Mouse (Mus musculus): ENCODE results near the gene Tarm1. TPM values are rescaled to one million over a fixed set of nuclear protein-coding genes. Genes with fewer than 3 reads are reported as not detected.

Tarm1 gene
- total and polyA plus RNA-seq, 3 experiments: 1.3 TPM; not detected in 2

DNA sequence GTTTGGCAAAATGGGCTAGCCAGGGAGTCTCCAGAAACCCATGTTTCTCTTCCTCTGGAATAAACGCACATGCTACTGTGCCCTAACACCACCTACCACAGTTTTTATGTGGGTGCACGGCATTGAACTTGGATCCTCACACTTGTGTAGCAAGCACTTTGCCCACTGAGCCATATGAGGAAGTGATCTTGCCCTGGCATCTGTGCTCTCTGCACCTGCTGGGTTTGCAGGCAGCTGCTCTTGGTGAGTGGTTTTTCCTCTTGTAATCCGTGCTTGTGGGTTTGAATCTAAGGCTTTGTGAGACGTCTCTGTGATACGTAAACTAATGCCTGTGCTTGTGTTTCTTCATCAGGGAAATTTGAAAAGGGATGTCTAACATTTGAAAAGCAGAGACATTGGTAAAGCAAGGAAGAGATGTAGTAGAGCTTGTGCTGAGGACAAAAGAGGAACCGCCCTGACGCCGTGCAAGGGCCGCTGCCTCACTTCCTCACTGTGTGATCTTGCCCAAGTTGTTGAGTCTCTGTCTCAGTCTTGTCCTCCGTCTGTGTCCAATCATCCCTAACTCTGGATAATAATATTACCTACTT is 59.9 kb downstream of the Tarm1 start:
- dilution Hi-C loops (cut with MboI; ENCODE audit: extremely low pct_ligation_motif_present, extremely low pct_unique_long_range_greater_than_20kb, low sequenced_read_pairs): no loop called here
- Histone ChIP-seq H3K4me1 (ENCODE audit: control insufficient read depth in 1 of 2, insufficient read depth in 2 of 2) (peaks cover 3 to 52% of the 10 kb centered on the region in 2 experiments; a peak in 3 of 4 replicates), H3K9me3 (replicated peaks; ENCODE audit: low read length) (peaks cover 2% of the 10 kb centered on the region), H3K27ac (ENCODE audit: insufficient read depth, low read depth) (no peak overlapping the region; the same call in 1 of the 2 replicates), H3K36me3 (replicated peaks in 1 of 2; ENCODE audit: control insufficient read depth in 1 of 2, insufficient read depth in 1 of 2, low read length in 1 of 2) (no peaks in the 10 kb centered on the region), H3K4me3 (replicated peaks in 1 of 3; ENCODE audit: low read depth in 2 of 3, low read length in 2 of 3, poor library complexity in 1 of 3) (no peak overlapping the region), H3K79me2 (replicated peaks; ENCODE audit: control insufficient read depth, extremely low read depth, insufficient read depth, poor library complexity, severe bottlenecking) (no peaks in the 10 kb centered on the region), H3K27me3 (replicated peaks) (no peaks in the 10 kb centered on the region), H3K9ac (ENCODE audit: insufficient read depth, low read depth) (no peak overlapping the region), H3K4me2 (ENCODE audit: insufficient read depth, low read depth, poor library complexity, severe bottlenecking) (no peak overlapping the region)
- DNase-seq (ENCODE audit: extremely low read depth): peak; percentile 72
- TF ChIP-seq USF2 (conservative IDR thresholded peaks at IDR 0.05; ENCODE audit: low read depth, low read length): no peak
- peak; percentile 33; the same call in 1 of the 2 replicates for TF ChIP-seq IRF4 (IDR thresholded peaks at IDR 0.05; ENCODE audit: low read depth, low read length)
- no peak for TF ChIP-seq ZNF384 (IDR thresholded peaks at IDR 0.05; ENCODE audit: low read depth, low read length)
- TF ChIP-seq KAT2A (IDR thresholded peaks at IDR 0.05; ENCODE audit: insufficient replicate concordance, low read length): no peak
- 0 out of 2 replicates have a peak, but pooled peaks have one; percentile 43 for TF ChIP-seq TBP (conservative IDR thresholded peaks at IDR 0.05; ENCODE audit: low read depth, low read length)
- no peak for TF ChIP-seq MAFK (IDR thresholded peaks at IDR 0.05; ENCODE audit: insufficient replicate concordance, low read length)
- peak; percentile 69 for TF ChIP-seq EP300 (IDR thresholded peaks at IDR 0.05; ENCODE audit: low read length)
- 0 out of 2 replicates have a peak, but pooled peaks have one; percentile 36 for TF ChIP-seq BHLHE40 (IDR thresholded peaks at IDR 0.05; ENCODE audit: low read depth, low read length)
- 0 out of 2 replicates have a peak, but pooled peaks have one; percentile 27 for TF ChIP-seq RCOR1 (conservative IDR thresholded peaks at IDR 0.05; ENCODE audit: low read depth, low read length)
- peak; percentile 78 for TF ChIP-seq TCF12 (IDR thresholded peaks at IDR 0.05; ENCODE audit: low read depth, low read length)
- TF ChIP-seq GABPA (IDR thresholded peaks at IDR 0.05; ENCODE audit: insufficient replicate concordance, low read depth, low read length): no peak
- in situ Hi-C loops (cut with MboI; ENCODE audit: low pct_ligation_motif_present, low pct_unique_long_range_greater_than_20kb, low sequenced_read_pairs): loop anchor here (5.0 to 10.0 kb wide), 2 partner anchors 98 to 215 kb away; no protein-coding TSS in a partner anchor

DNA sequence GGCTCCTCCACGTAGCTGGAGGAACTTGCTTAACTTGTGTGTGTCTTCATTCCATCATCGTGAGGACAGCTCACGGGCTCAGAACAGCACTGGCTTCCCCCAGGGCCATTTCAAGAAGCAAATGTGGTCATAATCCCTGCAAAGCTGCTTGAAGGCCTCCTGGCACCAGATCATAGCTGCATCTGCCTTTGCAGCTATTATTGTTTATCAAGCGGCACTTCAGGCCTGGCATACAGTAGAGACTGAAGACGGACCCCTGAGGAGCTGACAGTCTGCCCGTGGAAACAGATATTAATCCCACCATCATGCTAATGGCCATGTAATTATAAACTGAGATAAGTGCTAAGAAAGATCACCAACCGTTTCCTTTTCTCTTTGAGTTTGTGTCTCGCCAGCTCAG is 61.9 kb downstream of the Tarm1 start:
- Histone ChIP-seq H3K36me3 (replicated peaks in 1 of 2; ENCODE audit: control insufficient read depth in 1 of 2, insufficient read depth in 1 of 2, low read length in 1 of 2) (no peaks in the 10 kb centered on the region), H3K9me3 (replicated peaks; ENCODE audit: low read length) (peaks cover 2% of the 10 kb centered on the region), H3K27me3 (replicated peaks) (no peaks in the 10 kb centered on the region), H3K9ac (ENCODE audit: insufficient read depth, low read depth) (no peak overlapping the region), H3K4me3 (replicated peaks in 1 of 3; ENCODE audit: low read depth in 2 of 3, low read length in 2 of 3, poor library complexity in 1 of 3) (no peak overlapping the region), H3K4me2 (ENCODE audit: insufficient read depth, low read depth, poor library complexity, severe bottlenecking) (no peak overlapping the region), H3K27ac (ENCODE audit: insufficient read depth, low read depth) (no peak overlapping the region), H3K4me1 (ENCODE audit: control insufficient read depth in 1 of 2, insufficient read depth in 2 of 2) (peaks cover 3 to 43% of the 10 kb centered on the region in 2 experiments; a peak in 3 of 4 replicates), H3K79me2 (replicated peaks; ENCODE audit: control insufficient read depth, extremely low read depth, insufficient read depth, poor library complexity, severe bottlenecking) (no peaks in the 10 kb centered on the region)
- dilution Hi-C loops (cut with MboI; ENCODE audit: extremely low pct_ligation_motif_present, extremely low pct_unique_long_range_greater_than_20kb, low sequenced_read_pairs) (no loop called here), in situ Hi-C loops (cut with MboI; ENCODE audit: low pct_ligation_motif_present, low pct_unique_long_range_greater_than_20kb, low sequenced_read_pairs) (loop anchor here (5.0 to 10.0 kb wide), 2 partner anchors 96 to 213 kb away; no protein-coding TSS in a partner anchor)
- no peak for DNase-seq (ENCODE audit: extremely low read depth)
- TF ChIP-seq IRF4 (IDR thresholded peaks at IDR 0.05; ENCODE audit: low read depth, low read length): no peak

DNA sequence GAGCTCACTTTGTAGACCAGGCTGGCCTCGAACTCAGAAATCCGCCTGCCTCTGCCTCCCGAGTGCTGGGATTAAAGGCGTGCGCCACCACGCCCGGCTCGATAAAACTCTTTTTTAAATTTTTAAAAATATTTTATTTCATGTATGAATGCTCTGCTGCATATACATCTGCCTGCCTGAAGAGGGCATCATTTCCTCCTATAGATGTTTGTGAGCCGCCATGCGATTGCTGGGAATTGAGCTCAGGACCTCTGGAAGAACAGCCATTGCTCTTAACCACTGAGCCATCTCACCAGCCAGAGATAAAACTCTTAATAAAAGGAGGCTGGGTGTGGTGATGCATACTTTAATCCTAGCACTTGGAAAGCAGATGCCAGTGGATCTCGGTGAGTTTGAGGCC is 62.4 kb downstream of the Tarm1 start:
- no peaks in the 10 kb centered on the region for H3K79me2 ChIP-seq (replicated peaks; ENCODE audit: control insufficient read depth, extremely low read depth, insufficient read depth, poor library complexity, severe bottlenecking)

More for the DNA sequence above, 62.4 kb downstream of the Tarm1 start:
- in situ Hi-C loops (cut with MboI; ENCODE audit: low pct_ligation_motif_present, low pct_unique_long_range_greater_than_20kb, low sequenced_read_pairs): loop anchor here (5.0 to 10.0 kb wide), 2 partner anchors 95 to 213 kb away; no protein-coding TSS in a partner anchor
- Histone ChIP-seq H3K36me3 (replicated peaks in 1 of 2; ENCODE audit: control insufficient read depth in 1 of 2, insufficient read depth in 1 of 2, low read length in 1 of 2) (no peaks in the 10 kb centered on the region), H3K4me3 (replicated peaks in 1 of 3; ENCODE audit: low read depth in 2 of 3, low read length in 2 of 3, poor library complexity in 1 of 3) (no peak overlapping the region), H3K27ac (ENCODE audit: insufficient read depth, low read depth) (no peak overlapping the region), H3K9ac (ENCODE audit: insufficient read depth, low read depth) (no peak overlapping the region), H3K4me1 (ENCODE audit: control insufficient read depth in 1 of 2, insufficient read depth in 2 of 2) (peaks cover 3 to 43% of the 10 kb centered on the region in 2 experiments; a peak in 3 of 4 replicates), H3K9me3 (replicated peaks; ENCODE audit: low read length) (peaks cover 2% of the 10 kb centered on the region), H3K27me3 (replicated peaks) (no peaks in the 10 kb centered on the region), H3K4me2 (ENCODE audit: insufficient read depth, low read depth, poor library complexity, severe bottlenecking) (no peak overlapping the region)
- no peak for TF ChIP-seq MEF2A (IDR thresholded peaks at IDR 0.05; ENCODE audit: borderline replicate concordance, low read depth, low read length)
- TF ChIP-seq CTCF (conservative IDR thresholded peaks at IDR 0.05 in 1 of 2, IDR thresholded peaks at IDR 0.05 in 1 of 2; ENCODE audit: low read depth in 2 of 2, low read length in 2 of 2): peak in 1 of 2 experiments; percentile 20; a peak in 2 of 4 replicates
- TF ChIP-seq NELFE (IDR thresholded peaks at IDR 0.05; ENCODE audit: low read depth, low read length): no peak
- TF ChIP-seq TBP (conservative IDR thresholded peaks at IDR 0.05; ENCODE audit: low read depth, low read length): no peak
- TF ChIP-seq TCF12 (IDR thresholded peaks at IDR 0.05; ENCODE audit: low read depth, low read length): no peak
- TF ChIP-seq MAX (IDR thresholded peaks at IDR 0.05; ENCODE audit: low read length): no peak
- no peak for DNase-seq (ENCODE audit: extremely low read depth)
- dilution Hi-C loops (cut with MboI; ENCODE audit: extremely low pct_ligation_motif_present, extremely low pct_unique_long_range_greater_than_20kb, low sequenced_read_pairs): no loop called here
